10 mouse cellular contexts compared by ENCODE assay signal in genomic region chr11:46454453-46455045, GRCm38 (mm10). TPM values are rescaled to one million over a fixed set of nuclear protein-coding genes. Genes with fewer than 3 reads are reported as not detected.
DNase-seq lines count a peak whose midpoint lies in the region; ATAC-seq lines count a peak whose summit lies in the region.
"Had no signal": no experiment of that assay in that cellular context is flagged by ENCODE, and none has a peak within 500 bp of the region (broad histone marks: within the 10 kb centered on the region; RNA-seq: fewer than 3 reads in every experiment).

TSS of gene Havcr2 (plus strand) at chr11:46454935.

- H3K9me3 ChIP-seq in hindbrain, embryonic 12.5 days (replicated peaks): no peaks in the 10 kb centered on the region
- H3K9me3 ChIP-seq: forebrain, embryonic 10.5 days had no signal

- no peak within 1 kb of the TSS for H3K4me2 ChIP-seq in hindbrain, embryonic 12.5 days (replicated peaks)
- H3K4me2 ChIP-seq: lung, embryonic 14.5 days had no signal

- peak; percentile 34 for DNase-seq in CD4-positive, CD25-positive, alpha-beta regulatory T cell, adult 2 months (ENCODE audit: low read depth, low spot score)
- peak; percentile 89 for DNase-seq in MEL-GATA-1-ER (ENCODE audit: extremely low read depth, low read depth)
- peak; percentile 82 for DNase-seq in induced T-regulatory cell, adult 2 months (ENCODE audit: low read depth)
- no peak for DNase-seq in yolk sac, embryonic 10.5 days (ENCODE audit: low spot score)
- DNase-seq in right cerebral cortex, postnatal 14 days: no peak
- DNase-seq: gastrocnemius, postnatal 10 days; lung, embryonic 14.5 days had no signal

- 76% methylated on average over 6 of the region's 6 CpGs for WGBS in hindbrain, embryonic 12.5 days

- no peaks in the 10 kb centered on the region for H3K36me3 ChIP-seq in hindbrain, embryonic 12.5 days
- H3K36me3 ChIP-seq: forebrain, embryonic 10.5 days had no signal

- no peak within 1 kb of the TSS for H3K4me3 ChIP-seq in hindbrain, embryonic 12.5 days
- H3K4me3 ChIP-seq: forebrain, embryonic 10.5 days had no signal

- no peaks in the 10 kb centered on the region for H3K27me3 ChIP-seq in hindbrain, embryonic 12.5 days

- ATAC-seq in megakaryocyte progenitor cell, adult 5-6 weeks (replicated peaks; ENCODE audit: poor library complexity): peak; percentile 94
- ATAC-seq in hindbrain, embryonic 12.5 days (ENCODE audit: low FRiP score): no peak

- H3K9ac ChIP-seq in hindbrain, embryonic 12.5 days: no peak within 1 kb of the TSS
- H3K9ac ChIP-seq: lung, embryonic 14.5 days had no signal

- no peak within 1 kb of the TSS for H3K27ac ChIP-seq in hindbrain, embryonic 12.5 days
- H3K27ac ChIP-seq: forebrain, embryonic 10.5 days had no signal

- H3K4me1 ChIP-seq in hindbrain, embryonic 12.5 days: no peaks in the 10 kb centered on the region
- H3K4me1 ChIP-seq: forebrain, embryonic 10.5 days had no signal

RNA-seq across cellular contexts. Expression of gene Havcr2, which starts in this region (rescaled TPM):
- total RNA-seq in megakaryocyte progenitor cell, adult 5-6 weeks (2015): 0.07 and 0.27 TPM in 2 replicates
- total RNA-seq in megakaryocyte progenitor cell, adult 5-6 weeks (2017): 0.54 and 0.92 TPM in 2 replicates
- 0.14 and 0.35 TPM in 2 replicates for polyA plus RNA-seq in hindbrain, embryonic 12.5 days (2016; fragmentation: Nextera tagmentation; extraction: Ambion mirVana)
- polyA plus RNA-seq: forebrain, embryonic 10.5 days had no signal

Comparison
In these comparisons a context has a peak if more than half of its experiments do, and no peak if none do; other contexts are left out.
1. Peak in ATAC-seq in megakaryocyte progenitor cell, adult 5-6 weeks; RNA of the gene not detected or under 1 TPM.
2. DNase-seq: peak in CD4-positive, CD25-positive, alpha-beta regulatory T cell, adult 2 months (single experiment), MEL-GATA-1-ER (single experiment) and induced T-regulatory cell, adult 2 months (single experiment); none in yolk sac, embryonic 10.5 days (single experiment) and right cerebral cortex, postnatal 14 days (single experiment).